Mouse (Mus musculus) spleen, adult 10 weeks (tissue): ENCODE measurements around the gene Btbd35f2. TPM values are rescaled to one million over a fixed set of nuclear protein-coding genes. Genes with fewer than 3 reads are reported as not detected.

Experiments
- polyA plus RNA-seq: library from polyadenylated mRNA; stranded (reverse); fragments of 350-450 nt; fragmentation: Illumina TruSeq; extraction: RNeasy Lipid Tissue Mini Kit (QIAGEN cat#74804); gene quantifications from one replicate; pipeline ENCODE4 v1.2.3, GENCODE M21; 2015; ENCODE audit warnings: low replicate concordance; ENCODE audit not compliant: insufficient read depth

Gene Btbd35f2
- not detected for polyA plus RNA-seq

DNA sequence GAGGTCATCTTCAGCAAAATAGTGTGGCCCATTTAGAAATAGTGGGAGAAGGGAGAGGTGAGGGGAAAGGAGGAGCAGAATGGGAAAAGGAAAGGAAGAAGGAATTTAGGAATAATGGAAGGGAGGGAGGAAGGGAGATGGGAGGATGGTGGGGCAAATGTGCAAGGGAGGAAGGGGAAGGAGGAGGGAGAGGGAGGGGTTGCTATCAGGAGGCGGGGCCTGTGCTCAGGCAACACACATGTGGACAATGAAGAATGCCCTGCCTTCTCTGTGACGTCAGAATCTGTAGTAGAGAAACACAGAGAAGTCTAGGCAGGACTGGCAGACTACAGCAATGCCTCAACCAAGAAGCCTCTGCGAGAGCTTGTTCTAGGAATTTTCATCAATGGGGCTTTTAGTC lies at the start of gene Btbd35f2:
TSS of gene Btbd35f2 (plus strand) at position 301 of the 400 bp plus-strand sequence.

Other genes with a start within 250 kb of the Btbd35f2 start
- not detected for gene Btbd35f22, start 230.6 kb upstream of the Btbd35f2 start, polyA plus RNA-seq